8 mouse cellular contexts compared by ENCODE assay signal in genomic region chr3:17786023-17786720, GRCm38 (mm10).
A peak's percentile ranks its signal among the peaks of the same experiment; 100 is the strongest.
DNase-seq lines count a peak whose midpoint lies in the region; ATAC-seq and TF ChIP-seq lines count a peak whose summit lies in the region.

No protein-coding gene starts in this region.

- peak; percentile 17 for ATAC-seq in Patski
- ATAC-seq in forebrain, embryonic 12.5 days (ENCODE audit: low FRiP score): peak; percentile 55
- ATAC-seq in hindbrain, embryonic 16.5 days: peak; percentile 46
- ATAC-seq in liver, embryonic 16.5 days (ENCODE audit: low read depth): no peak

- peaks cover 83% of the 10 kb centered on the region for H3K27me3 ChIP-seq in Patski
- H3K27me3 ChIP-seq in forebrain, embryonic 12.5 days: no peaks in the 10 kb centered on the region
- H3K27me3 ChIP-seq in hindbrain, embryonic 16.5 days (replicated peaks; ENCODE audit: control insufficient read depth, insufficient read depth, low read length): no peaks in the 10 kb centered on the region
- peaks cover 54% of the 10 kb centered on the region for H3K27me3 ChIP-seq in liver, embryonic 16.5 days (ENCODE audit: control insufficient read depth, insufficient read depth, low read depth, low read length)

- POLR2A ChIA-PET in Patski (lab: Charles Lee): no interaction called here

- intact Hi-C loops in gastrocnemius, adult 2 months (cut with DNase I): no loop called here
- intact Hi-C loops in gastrocnemius, postnatal 36 days (cut with DNase I): no loop called here

- under 1% methylated on average over 55 of the region's 56 CpGs for WGBS in forebrain, embryonic 12.5 days
- under 1% methylated on average over 54 of the region's 56 CpGs for WGBS in hindbrain, embryonic 16.5 days
- 1% methylated on average over 55 of the region's 56 CpGs for WGBS in liver, embryonic 16.5 days (ENCODE audit: insufficient replicate concordance)

- in situ Hi-C loops in Patski (cut with MboI; ENCODE audit: low pct_unique_long_range_greater_than_20kb): no loop called here

- H3K9ac ChIP-seq in forebrain, embryonic 12.5 days: peak overlapping the region; percentile 93
- peak overlapping the region; percentile 90 for H3K9ac ChIP-seq in hindbrain, embryonic 16.5 days (ENCODE audit: low read depth, low read length)
- no peak overlapping the region for H3K9ac ChIP-seq in liver, embryonic 16.5 days (ENCODE audit: low read depth, low read length)

- CTCF ChIA-PET in Patski (lab: Charles Lee): no interaction called here

- no peak for TF ChIP-seq CTCF in gastrocnemius, adult 2 months (IDR thresholded peaks at IDR 0.05)
- no peak for TF ChIP-seq CTCF in Patski (IDR thresholded peaks at IDR 0.05)

- H3K4me2 ChIP-seq in forebrain, embryonic 12.5 days: peak overlapping the region; percentile 95
- peak overlapping the region; percentile 98 for H3K4me2 ChIP-seq in hindbrain, embryonic 16.5 days (ENCODE audit: low read length)
- peak overlapping the region; percentile 18 for H3K4me2 ChIP-seq in liver, embryonic 16.5 days (ENCODE audit: low read depth, low read length)

- H3K27ac ChIP-seq in gastrocnemius, adult 2 months: no peak overlapping the region
- peak overlapping the region; percentile 99 for H3K27ac ChIP-seq in forebrain, embryonic 12.5 days
- H3K27ac ChIP-seq in hindbrain, embryonic 16.5 days (ENCODE audit: low read depth, low read length): peak overlapping the region; percentile 99
- no peak overlapping the region for H3K27ac ChIP-seq in liver, embryonic 16.5 days (ENCODE audit: low read length)

- peaks cover 36% of the 10 kb centered on the region for H3K4me1 ChIP-seq in forebrain, embryonic 12.5 days
- H3K4me1 ChIP-seq in hindbrain, embryonic 16.5 days (ENCODE audit: control insufficient read depth, insufficient read depth, low read depth, low read length): peaks cover 6% of the 10 kb centered on the region; the same call in 1 of the 2 replicates
- no peaks in the 10 kb centered on the region for H3K4me1 ChIP-seq in liver, embryonic 16.5 days (ENCODE audit: control insufficient read depth, low read depth, low read length)

- H3K9me3 ChIP-seq in forebrain, embryonic 12.5 days: no peaks in the 10 kb centered on the region
- no peaks in the 10 kb centered on the region for H3K9me3 ChIP-seq in hindbrain, embryonic 16.5 days (ENCODE audit: control insufficient read depth, low read length)
- no peaks in the 10 kb centered on the region for H3K9me3 ChIP-seq in liver, embryonic 16.5 days (replicated peaks; ENCODE audit: control insufficient read depth, low read length)

- no peaks in the 10 kb centered on the region for H3K36me3 ChIP-seq in forebrain, embryonic 12.5 days (replicated peaks)
- H3K36me3 ChIP-seq in hindbrain, embryonic 16.5 days (ENCODE audit: control insufficient read depth, insufficient read depth, low read length): no peaks in the 10 kb centered on the region
- H3K36me3 ChIP-seq in liver, embryonic 16.5 days (ENCODE audit: control insufficient read depth, insufficient read depth): no peaks in the 10 kb centered on the region

- DNase-seq in gastrocnemius, adult 2 months: peak; percentile 21
- DNase-seq in gastrocnemius, postnatal 36 days: no peak
- DNase-seq in Patski (ENCODE audit: low read depth, low spot score): no peak
- DNase-seq in urinary bladder, adult 18-20 months (ENCODE audit: low spot score in 2 of 2): no peak
- DNase-seq in thymus, postnatal 14 days: no peak

- peak overlapping the region; percentile 62 for H3K4me3 ChIP-seq in gastrocnemius, adult 2 months
- H3K4me3 ChIP-seq in forebrain, embryonic 12.5 days (replicated peaks): peak overlapping the region; percentile 52
- H3K4me3 ChIP-seq in hindbrain, embryonic 16.5 days (ENCODE audit: low read length): peak overlapping the region; percentile 52
- H3K4me3 ChIP-seq in liver, embryonic 16.5 days (ENCODE audit: low read depth, low read length): peak overlapping the region; percentile 22; the same call in 1 of the 2 replicates

Comparison
In these comparisons a context has a peak if more than half of its experiments do, and no peak if none do; other contexts are left out.
1. H3K27ac ChIP-seq: peak in forebrain, embryonic 12.5 days (single experiment) and hindbrain, embryonic 16.5 days (single experiment); none in gastrocnemius, adult 2 months (single experiment) and liver, embryonic 16.5 days (single experiment).
2. H3K4me2 ChIP-seq: peak in every context shown above with its lines; median percentile 98 in hindbrain, embryonic 16.5 days; 95 in forebrain, embryonic 12.5 days; 18 in liver, embryonic 16.5 days.
3. Peak in every context shown above with its lines, with median percentiles within 50 percentile points of each other: H3K4me3 ChIP-seq.